Mouse (Mus musculus) CH12.LX (cell line): ENCODE data around the gene Grin3b. TPM values are rescaled to one million over a fixed set of nuclear protein-coding genes. Genes with fewer than 3 reads are reported as not detected.

Experiments used
- DNase-seq: peaks from one replicate; pipeline ENCODE4 v3.0.0-alpha.2; 2013; ENCODE audit errors: extremely low read depth
- H3K27ac ChIP-seq: 2 replicates; pipeline ENCODE4 v1.5.1; 2012; ENCODE audit warnings: low read depth, mild to moderate bottlenecking, control low read depth, moderate library complexity; ENCODE audit not compliant: insufficient read depth
- H3K27me3 ChIP-seq: replicated peaks from 2 replicates; pipeline ENCODE3; 2012; ENCODE audit warnings: inconsistent platforms
- H3K36me3 ChIP-seq, 2 experiments: replicated peaks in 1 of 2; 2 replicates each; pipeline versions ENCODE3 to v1.6.1; 2012; ENCODE audit warnings: inconsistent platforms in 1 of 2, low read length in 1 of 2, mild to moderate bottlenecking in 1 of 2, mixed read lengths in 1 of 2, moderate library complexity in 1 of 2; ENCODE audit not compliant: control insufficient read depth in 1 of 2, insufficient read depth in 1 of 2
- H3K4me1 ChIP-seq, 2 experiments: 2 replicates each; pipeline ENCODE4 v1.6.1; 2012; ENCODE audit warnings: inconsistent platforms in 1 of 2, moderate library complexity in 1 of 2; ENCODE audit not compliant: insufficient read depth in 2 of 2, control insufficient read depth in 1 of 2
- H3K4me2 ChIP-seq: 2 replicates; pipeline ENCODE4 v1.6.1; 2012; ENCODE audit warnings: low read depth, mild to moderate bottlenecking, control low read depth; ENCODE audit not compliant: poor library complexity, insufficient read depth, severe bottlenecking
- H3K4me3 ChIP-seq, 3 experiments: fragments of 150-350 bp in 1 of 3; sonication (generic) in 1 of 3; replicated peaks in 1 of 3; 2 replicates each; pipeline versions ENCODE3 to v1.5.1; 2011 to 2012; ENCODE audit warnings: low read depth in 2 of 3, low read length in 2 of 3, mild to moderate bottlenecking in 2 of 3, moderate library complexity in 2 of 3, control low read depth in 1 of 3, improper control_type of control experiment in 1 of 3, inconsistent platforms in 1 of 3, mixed read lengths in 1 of 3; ENCODE audit not compliant: poor library complexity in 1 of 3
- H3K79me2 ChIP-seq: replicated peaks from 2 replicates; pipeline ENCODE4 v1.6.1; 2012; ENCODE audit warnings: mild to moderate bottlenecking, moderate library complexity; ENCODE audit not compliant: control insufficient read depth, poor library complexity, insufficient read depth, severe bottlenecking; ENCODE audit errors: extremely low read depth
- H3K9ac ChIP-seq: 2 replicates; pipeline ENCODE4 v1.6.1; 2012; ENCODE audit warnings: low read depth, mild to moderate bottlenecking, control low read depth, moderate library complexity; ENCODE audit not compliant: insufficient read depth
- H3K9me3 ChIP-seq: replicated peaks from 2 replicates; pipeline ENCODE3; 2012; ENCODE audit warnings: low read length, inconsistent platforms, mixed read lengths
- BHLHE40 ChIP-seq: IDR thresholded peaks from 2 replicates; pipeline ENCODE4 v1.6.1; 2011; ENCODE audit warnings: mild to moderate bottlenecking, low read depth, low read length, improper control_type of control experiment
- CHD1 ChIP-seq: IDR thresholded peaks from 2 replicates; pipeline ENCODE4 v1.6.1; 2012; ENCODE audit warnings: low read depth, low read length, improper control_type of control experiment, inconsistent platforms
- CHD2 ChIP-seq: IDR thresholded peaks from 2 replicates; pipeline ENCODE4 v1.6.1; 2011; ENCODE audit warnings: low read length, improper control_type of control experiment
- E2F4 ChIP-seq: IDR thresholded peaks from 2 replicates; pipeline ENCODE4 v1.6.1; 2011; ENCODE audit warnings: low read depth, low read length, improper control_type of control experiment; ENCODE audit not compliant: insufficient replicate concordance
- ELF1 ChIP-seq: IDR thresholded peaks from 2 replicates; pipeline ENCODE4 v1.6.1; 2014; ENCODE audit warnings: low read depth, mild to moderate bottlenecking, inconsistent platforms, low read length, improper control_type of control experiment
- ETS1 ChIP-seq: conservative IDR thresholded peaks from 2 replicates; pipeline ENCODE4 v1.6.1; 2012; ENCODE audit warnings: low read depth, mild to moderate bottlenecking, inconsistent platforms, low read length, improper control_type of control experiment, moderate library complexity
- GABPA ChIP-seq: IDR thresholded peaks from 2 replicates; pipeline ENCODE4 v1.6.1; 2012; ENCODE audit warnings: low read depth, low read length, improper control_type of control experiment, inconsistent platforms; ENCODE audit not compliant: insufficient replicate concordance
- HCFC1 ChIP-seq: IDR thresholded peaks from 2 replicates; pipeline ENCODE4 v1.6.1; 2012; ENCODE audit warnings: low read depth, mild to moderate bottlenecking, inconsistent platforms, low read length, improper control_type of control experiment
- IRF4 ChIP-seq: IDR thresholded peaks from 2 replicates; pipeline ENCODE4 v1.6.1; 2014; ENCODE audit warnings: low read depth, mild to moderate bottlenecking, inconsistent platforms, low read length, improper control_type of control experiment
- JUN ChIP-seq: IDR thresholded peaks from 2 replicates; pipeline ENCODE4 v1.6.1; 2011; ENCODE audit warnings: low read depth, mild to moderate bottlenecking, low read length, improper control_type of control experiment, moderate library complexity; ENCODE audit not compliant: insufficient read depth
- KAT2A ChIP-seq: IDR thresholded peaks from 2 replicates; pipeline ENCODE4 v1.6.1; 2012; ENCODE audit warnings: low read length, improper control_type of control experiment, inconsistent platforms; ENCODE audit not compliant: insufficient replicate concordance
- MAFK ChIP-seq: IDR thresholded peaks from 2 replicates; pipeline ENCODE4 v1.6.1; 2011; ENCODE audit warnings: low read length, improper control_type of control experiment; ENCODE audit not compliant: insufficient replicate concordance
- MAX ChIP-seq: IDR thresholded peaks from 2 replicates; pipeline ENCODE4 v1.6.1; 2011; ENCODE audit warnings: low read length, improper control_type of control experiment
- MAZ ChIP-seq: IDR thresholded peaks from 2 replicates; pipeline ENCODE4 v1.6.1; 2012; ENCODE audit warnings: low read depth, mild to moderate bottlenecking, inconsistent platforms, low read length, improper control_type of control experiment, moderate library complexity
- MXI1 ChIP-seq: IDR thresholded peaks from 2 replicates; pipeline ENCODE4 v1.6.1; 2011; ENCODE audit warnings: mild to moderate bottlenecking, low read depth, low read length, improper control_type of control experiment
- MYC ChIP-seq: IDR thresholded peaks from 2 replicates; pipeline ENCODE4 v1.6.1; 2011; ENCODE audit warnings: low read depth, mild to moderate bottlenecking, improper control_type of control experiment, low read length
- NELFE ChIP-seq: IDR thresholded peaks from 2 replicates; pipeline ENCODE4 v1.6.1; 2011; ENCODE audit warnings: low read depth, low read length, improper control_type of control experiment
- NRF1 ChIP-seq: IDR thresholded peaks from 2 replicates; pipeline ENCODE4 v1.6.1; 2014; ENCODE audit warnings: low read depth, mild to moderate bottlenecking, inconsistent platforms, low read length, improper control_type of control experiment, moderate library complexity
- POLR2A ChIP-seq: IDR thresholded peaks from 2 replicates; pipeline ENCODE4 v1.6.1; 2011; ENCODE audit warnings: low read depth, mild to moderate bottlenecking, improper control_type of control experiment, low read length
- POLR2AphosphoS2 ChIP-seq: IDR thresholded peaks from 2 replicates; pipeline ENCODE4 v1.6.1; 2011; ENCODE audit warnings: low read depth, low read length, improper control_type of control experiment
- RCOR1 ChIP-seq: conservative IDR thresholded peaks from 2 replicates; pipeline ENCODE4 v1.6.1; 2012; ENCODE audit warnings: low read depth, mild to moderate bottlenecking, inconsistent platforms, low read length, improper control_type of control experiment
- SIN3A ChIP-seq: IDR thresholded peaks from 2 replicates; pipeline ENCODE4 v1.6.1; 2012; ENCODE audit warnings: low read length, improper control_type of control experiment, inconsistent platforms
- TBP ChIP-seq: conservative IDR thresholded peaks from 2 replicates; pipeline ENCODE4 v1.6.1; 2011; ENCODE audit warnings: low read depth, low read length, improper control_type of control experiment
- TCF12 ChIP-seq: IDR thresholded peaks from 2 replicates; pipeline ENCODE4 v1.6.1; 2014; ENCODE audit warnings: low read depth, mild to moderate bottlenecking, inconsistent platforms, low read length, improper control_type of control experiment
- USF1 ChIP-seq: IDR thresholded peaks from 2 replicates; pipeline ENCODE4 v1.6.1; 2014; ENCODE audit warnings: low read depth, mild to moderate bottlenecking, inconsistent platforms, low read length, improper control_type of control experiment
- USF2 ChIP-seq: conservative IDR thresholded peaks from 2 replicates; pipeline ENCODE4 v1.6.1; 2011; ENCODE audit warnings: low read depth, low read length, improper control_type of control experiment
- ZC3H11A ChIP-seq: IDR thresholded peaks from 2 replicates; pipeline ENCODE4 v1.6.1; 2012; ENCODE audit warnings: low read depth, mild to moderate bottlenecking, inconsistent platforms, low read length, improper control_type of control experiment
- ZKSCAN1 ChIP-seq: IDR thresholded peaks from 2 replicates; pipeline ENCODE4 v1.6.1; 2012; ENCODE audit warnings: low read depth, inconsistent platforms, low read length, improper control_type of control experiment, borderline replicate concordance
- ZMIZ1 ChIP-seq: IDR thresholded peaks from 2 replicates; pipeline ENCODE4 v1.6.1; 2012; ENCODE audit warnings: low read depth, mild to moderate bottlenecking, inconsistent platforms, low read length, improper control_type of control experiment
- ZNF384 ChIP-seq: IDR thresholded peaks from 2 replicates; pipeline ENCODE4 v1.6.1; 2012; ENCODE audit warnings: low read depth, low read length, improper control_type of control experiment, inconsistent platforms
- dilution Hi-C: fragments of 300-500 bp; cut with MboI; formaldehyde crosslinking; loops from 2 replicates; pipeline ENCODE4 v1.14.3; 2020; ENCODE audit warnings: low sequenced_read_pairs; ENCODE audit not compliant: extremely low pct_unique_long_range_greater_than_20kb, extremely low pct_ligation_motif_present
- in situ Hi-C: fragments of 300-500 bp; cut with MboI; formaldehyde crosslinking; loops from 3 replicates; pipeline ENCODE4 v1.14.3; 2019; ENCODE audit warnings: low sequenced_read_pairs, low pct_ligation_motif_present, low pct_unique_long_range_greater_than_20kb, mixed read lengths
- polyA plus RNA-seq: library from polyadenylated mRNA; unstranded; fragments of >175 nt; gene quantifications from 2 replicates; pipeline ENCODE4 v1.2.1, GENCODE M21; 2012; ENCODE audit warnings: low read depth; ENCODE audit not compliant: insufficient read length
- total RNA-seq, 2 experiments: library from RNA; depleted of rRNA; stranded (reverse); fragments of 300-350 nt in 1 of 2; fragments of >200 nt in 1 of 2; gene quantifications; 2 replicates each; pipeline ENCODE4 v1.2.3; 2012 to 2014

Grin3b gene
- total and polyA plus RNA-seq, 3 experiments, result 0.27 to 0.59 (median 0.56) TPM

GRCm38 (mm10) chr10:79996272-79997033 lies 25.9 kb downstream of the Grin3b start, which contains the start of gene Abca7:
Gene Abca7 (plus strand): TSS chr10:79996494.
- TF ChIP-seq MAX (peak; percentile 69), ETS1 (no peak), GABPA (no peak), CHD2 (peak; percentile 77), NRF1 (peak; percentile 35; the same call in 1 of the 2 replicates), ELF1 (peak; percentile 9; the same call in 1 of the 2 replicates), ZC3H11A (no peak), HCFC1 (peak; percentile 53), USF2 (no peak), JUN (no peak), SIN3A (peak; percentile 52), ZKSCAN1 (no peak), USF1 (no peak), MXI1 (no peak; the same call in 1 of the 2 replicates), ZMIZ1 (0 out of 2 replicates have a peak, but pooled peaks have one; percentile 53), CHD1 (no peak), E2F4 (no peak), NELFE (0 out of 2 replicates have a peak, but pooled peaks have one; percentile 60), KAT2A (no peak), TCF12 (peak; percentile 11; the same call in 1 of the 2 replicates), IRF4 (0 out of 2 replicates have a peak, but pooled peaks have one; percentile 3), MAFK (no peak), MAZ (0 out of 2 replicates have a peak, but pooled peaks have one; percentile 49), POLR2AphosphoS2 (0 out of 2 replicates have a peak, but pooled peaks have one; percentile 33), ZNF384 (no peak), RCOR1 (0 out of 2 replicates have a peak, but pooled peaks have one; percentile 57), BHLHE40 (no peak), TBP (peak; percentile 76), MYC (0 out of 2 replicates have a peak, but pooled peaks have one; percentile 26), POLR2A (peak; percentile 60)
- Histone ChIP-seq H3K36me3 (peaks cover 18 to 67% of the 10 kb centered on the region in 2 experiments), H3K9ac (peak within 1 kb of the TSS; percentile 46), H3K9me3 (peaks cover 8% of the 10 kb centered on the region), H3K4me3 (peak within 1 kb of the TSS; percentile 58 to 87 (median 77)), H3K27ac (no peak within 1 kb of the TSS), H3K79me2 (no peaks in the 10 kb centered on the region), H3K27me3 (no peaks in the 10 kb centered on the region), H3K4me2 (peak within 1 kb of the TSS; percentile 63), H3K4me1 (peaks cover 0 to 22% of the 10 kb centered on the region in 2 experiments; a peak in 2 of 4 replicates)
- dilution Hi-C loops, result no loop called here
- in situ Hi-C loops, result no loop called here
- DNase-seq, result peak; percentile 95
